Mouse (Mus musculus): Measurements from ENCODE around the gene Gprin1. TPM values are rescaled to one million over a fixed set of nuclear protein-coding genes. Genes with fewer than 3 reads are reported as not detected.

Gene Gprin1
- polyA plus RNA-seq (2012; rRNA removed; ENCODE audit: low replicate concordance): 0.06 and 0.12 TPM in 2 replicates

DNA sequence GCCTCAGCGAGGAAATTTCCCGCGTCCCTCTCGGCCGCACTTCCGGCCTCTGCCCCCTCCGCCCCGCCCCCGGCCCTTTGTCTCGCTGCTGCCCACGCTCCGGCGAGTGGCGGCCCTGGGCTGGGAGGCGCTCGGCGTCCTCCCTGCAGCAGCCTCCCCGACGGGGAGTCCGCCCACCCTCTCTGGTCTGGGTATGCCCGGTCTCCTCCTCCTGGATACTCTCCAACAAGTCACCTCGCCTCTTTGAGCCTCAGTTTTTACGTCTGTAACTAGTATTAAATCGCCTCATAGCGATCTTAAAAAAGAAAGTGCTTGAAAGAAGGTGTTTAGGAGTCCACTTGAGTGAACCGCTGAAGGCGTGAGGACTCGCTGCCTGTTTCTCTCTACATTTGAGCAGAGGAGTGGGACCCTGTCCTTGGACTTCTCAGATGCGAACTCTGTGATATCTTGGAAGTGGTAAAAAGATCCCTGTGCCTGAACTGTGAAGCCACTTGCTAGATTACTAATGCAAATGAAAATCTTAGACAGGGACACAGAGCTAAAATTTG is at the start of gene Gprin1:
Gprin1 (minus strand) TSS at position 11 of the 548 bp plus-strand sequence.

DNA sequence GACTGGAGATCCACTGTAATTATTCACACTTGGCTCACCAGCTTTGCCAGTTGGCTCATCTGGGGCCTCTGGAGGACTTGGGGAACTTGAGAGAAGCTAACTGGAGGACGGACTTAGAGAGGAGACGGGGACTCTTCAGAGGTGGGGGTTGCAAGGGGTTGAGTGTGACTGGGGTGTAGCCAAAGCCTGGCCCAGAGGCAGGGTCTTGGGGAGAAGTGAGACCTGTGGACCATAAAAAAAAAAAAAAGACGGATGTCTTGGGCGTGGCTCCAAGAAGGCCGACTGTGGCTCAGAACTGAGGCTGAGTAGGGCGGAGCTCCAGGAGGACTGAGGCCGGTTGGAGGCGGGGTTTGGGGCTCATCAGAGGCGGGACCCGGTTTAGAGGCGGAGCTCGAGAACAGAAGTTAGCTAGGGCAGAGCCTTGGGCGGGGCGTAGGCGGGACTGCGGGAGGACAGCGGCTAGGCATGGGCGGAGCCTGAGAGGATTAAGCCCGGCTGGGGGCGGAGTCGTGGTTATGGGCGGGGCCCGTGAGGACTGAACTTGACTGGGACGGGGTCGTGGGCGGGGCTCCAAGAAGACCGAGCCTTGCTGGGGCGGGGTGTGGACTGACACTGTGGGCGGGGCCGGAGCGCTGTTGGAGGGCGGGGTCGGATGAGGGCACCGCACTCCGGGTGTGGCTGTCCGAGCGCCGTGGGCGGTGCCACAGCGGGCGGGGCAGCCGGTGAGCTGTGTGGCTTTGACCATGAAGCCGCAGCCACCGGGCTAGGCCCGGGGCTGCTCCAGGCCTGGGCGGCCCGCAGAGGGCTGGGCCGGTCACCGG is 39.3 kb upstream of the Gprin1 start, which contains the start of gene Tspan17:
Tspan17 (plus strand) TSS at position 638 of the 821 bp plus-strand sequence.

DNA sequence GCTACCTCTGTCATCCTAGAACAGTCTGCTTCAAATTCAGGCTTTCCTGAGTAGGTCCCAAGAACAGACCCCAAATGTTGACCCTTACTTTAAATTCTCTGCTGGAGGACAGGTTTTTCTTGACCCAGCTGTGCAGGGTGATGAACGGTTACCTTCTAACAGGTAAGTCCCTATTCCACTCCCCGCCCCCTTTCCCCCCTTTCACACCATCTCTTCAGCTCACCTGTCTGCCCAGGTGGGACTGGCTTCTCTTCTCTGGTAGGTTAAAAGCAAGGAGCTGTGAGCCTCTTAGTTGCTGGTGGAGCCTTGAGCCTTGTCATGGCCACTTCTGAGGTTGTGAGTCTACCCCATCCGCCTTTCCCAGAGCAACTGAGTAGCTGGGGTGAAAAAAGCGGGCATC is 34.0 kb upstream of the Gprin1 start, which contains the start of gene Eif4e1b:
Eif4e1b (plus strand) TSS at position 301 of the 400 bp plus-strand sequence.

DNA sequence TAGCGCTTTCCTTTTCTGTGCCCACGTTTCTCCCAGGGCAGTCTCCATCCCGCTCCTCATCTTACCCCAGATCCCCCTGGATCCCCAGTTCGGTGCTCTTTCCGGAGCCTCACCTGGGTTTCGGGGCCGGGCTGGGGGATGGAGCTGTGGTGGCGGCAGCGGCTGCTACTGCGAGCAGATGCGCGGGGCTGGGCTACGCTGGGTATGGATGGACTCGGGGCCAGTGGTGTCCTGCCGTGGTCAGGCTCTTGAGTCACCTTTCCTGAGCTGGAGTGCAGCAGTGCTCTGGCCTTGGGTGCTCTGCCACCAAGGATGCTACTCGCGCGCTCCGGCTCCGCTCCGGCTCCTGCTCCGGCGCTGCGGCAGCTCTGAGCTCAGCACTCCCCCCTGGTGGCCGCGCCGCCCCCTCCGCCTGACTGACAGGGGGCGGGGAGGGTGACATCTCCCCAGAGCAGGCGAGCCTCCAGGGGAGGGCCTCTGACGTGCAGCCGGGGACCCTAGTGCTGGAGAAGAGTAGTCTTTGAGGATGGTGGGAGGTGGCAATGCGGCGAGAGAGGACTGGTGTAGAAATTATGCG is 16.6 kb upstream of the Gprin1 start, which contains the start of gene Sncb:
Sncb (minus strand) TSS at position 404 of the 577 bp plus-strand sequence.

DNA sequence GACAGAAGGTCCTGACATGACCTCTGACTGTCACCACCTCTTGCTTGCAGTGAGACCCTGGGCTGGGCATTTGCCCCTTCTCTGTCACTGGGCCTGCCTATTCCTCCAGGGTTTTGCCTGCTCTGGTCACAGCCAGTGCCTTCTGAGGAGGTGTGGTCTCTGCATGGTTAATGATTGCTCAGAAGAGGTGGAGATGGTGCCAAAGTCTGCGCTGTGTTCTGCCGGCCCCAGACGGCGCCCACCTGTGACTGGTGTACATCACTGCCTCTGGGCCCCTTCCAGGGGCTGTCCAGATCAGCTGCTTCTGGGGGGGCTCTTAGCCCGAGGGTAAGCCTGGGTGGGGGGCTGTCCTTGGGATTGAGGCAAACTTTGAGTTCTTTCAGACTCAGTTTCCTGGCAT is 48.4 kb downstream of the Gprin1 start, which contains the start of gene Cdhr2:
Cdhr2 (plus strand) TSS at position 219 of the 400 bp plus-strand sequence.

DNA sequence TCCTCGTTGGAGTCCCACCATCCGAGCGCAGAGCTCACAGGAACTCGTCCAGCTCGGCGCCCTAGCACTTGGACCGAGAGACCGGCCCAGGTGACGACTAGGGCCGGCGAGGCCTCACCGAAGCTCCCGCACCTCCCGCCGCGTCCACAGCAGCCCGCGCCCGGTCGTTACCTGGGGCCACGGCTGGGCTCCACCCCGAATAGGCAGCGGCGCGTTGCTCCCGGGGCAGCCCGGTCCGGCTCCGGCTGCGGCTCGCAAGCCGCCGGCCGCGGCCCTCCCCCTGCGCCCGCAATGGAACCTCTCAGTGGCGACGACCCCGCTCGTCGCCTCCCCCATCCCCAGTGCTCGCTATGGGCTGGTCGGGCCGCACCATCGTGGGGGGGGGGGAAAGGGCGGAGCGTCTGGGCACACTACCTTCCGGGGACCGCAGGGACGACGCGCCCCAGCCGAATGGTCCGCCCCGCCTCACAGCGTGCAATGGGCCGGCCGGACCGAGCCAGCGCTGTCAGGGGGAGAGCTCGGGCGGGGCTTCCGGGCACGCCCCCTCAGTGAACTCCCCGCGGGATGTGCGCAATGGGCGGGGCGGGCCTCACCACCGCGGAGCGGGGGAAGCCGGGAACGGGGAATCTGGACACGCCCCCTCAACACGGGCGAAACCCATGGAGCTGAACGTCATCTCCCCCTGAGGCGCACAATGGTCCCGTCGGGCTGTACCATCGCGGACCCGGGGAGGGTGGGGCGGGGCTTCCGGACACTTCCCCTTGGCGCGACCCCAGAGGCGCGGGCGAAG is 55.9 kb downstream of the Gprin1 start, which contains the start of gene Rnf44:
Rnf44 (minus strand) TSS at position 350 of the 790 bp plus-strand sequence.

Other genes with a start within 250 kb of the Gprin1 start
- 7.4 and 9.5 TPM in 2 replicates for gene Simc1, start 246.1 kb downstream of the Gprin1 start, polyA plus RNA-seq (2012; rRNA removed; ENCODE audit: low replicate concordance)
- 98.9 and 187 TPM in 2 replicates for gene 4833439L19Rik, start 184.4 kb downstream of the Gprin1 start, polyA plus RNA-seq (2012; rRNA removed; ENCODE audit: low replicate concordance)
- 25.5 and 31.3 TPM in 2 replicates for gene Arl10, start 174.9 kb downstream of the Gprin1 start, polyA plus RNA-seq (2012; rRNA removed; ENCODE audit: low replicate concordance)
- gene Nop16, start 159.8 kb downstream of the Gprin1 start, polyA plus RNA-seq (2012; rRNA removed; ENCODE audit: low replicate concordance): 4.5 and 8.5 TPM in 2 replicates
- gene Higd2a, start 159.7 kb downstream of the Gprin1 start, polyA plus RNA-seq (2012; rRNA removed; ENCODE audit: low replicate concordance): 138 and 146 TPM in 2 replicates
- 57.0 and 62.0 TPM in 2 replicates for gene Cltb, start 138.5 kb downstream of the Gprin1 start, polyA plus RNA-seq (2012; rRNA removed; ENCODE audit: low replicate concordance)
- 18.5 and 27.4 TPM in 2 replicates for gene Faf2, start 128.1 kb downstream of the Gprin1 start, polyA plus RNA-seq (2012; rRNA removed; ENCODE audit: low replicate concordance)
- gene Rnf44, start 56.0 kb downstream of the Gprin1 start, polyA plus RNA-seq (2012; rRNA removed; ENCODE audit: low replicate concordance): 229 and 423 TPM in 2 replicates
- 0.02 and 0.06 TPM in 2 replicates for gene Cdhr2, start 48.4 kb downstream of the Gprin1 start, polyA plus RNA-seq (2012; rRNA removed; ENCODE audit: low replicate concordance)
- not detected in 2 replicates for gene Sncb, start 16.7 kb upstream of the Gprin1 start, polyA plus RNA-seq (2012; rRNA removed; ENCODE audit: low replicate concordance)
- gene Eif4e1b, start 34.1 kb upstream of the Gprin1 start, polyA plus RNA-seq (2012; rRNA removed; ENCODE audit: low replicate concordance): not detected in 2 replicates
- 26.1 and 26.7 TPM in 2 replicates for gene Tspan17, start 39.5 kb upstream of the Gprin1 start, polyA plus RNA-seq (2012; rRNA removed; ENCODE audit: low replicate concordance)
- 21.5 and 50.7 TPM in 2 replicates for gene Unc5a, start 199.5 kb upstream of the Gprin1 start, polyA plus RNA-seq (2012; rRNA removed; ENCODE audit: low replicate concordance)